Mouse (Mus musculus): ENCODE measurements around the gene Prdm13.

Gene Prdm13

DNA sequence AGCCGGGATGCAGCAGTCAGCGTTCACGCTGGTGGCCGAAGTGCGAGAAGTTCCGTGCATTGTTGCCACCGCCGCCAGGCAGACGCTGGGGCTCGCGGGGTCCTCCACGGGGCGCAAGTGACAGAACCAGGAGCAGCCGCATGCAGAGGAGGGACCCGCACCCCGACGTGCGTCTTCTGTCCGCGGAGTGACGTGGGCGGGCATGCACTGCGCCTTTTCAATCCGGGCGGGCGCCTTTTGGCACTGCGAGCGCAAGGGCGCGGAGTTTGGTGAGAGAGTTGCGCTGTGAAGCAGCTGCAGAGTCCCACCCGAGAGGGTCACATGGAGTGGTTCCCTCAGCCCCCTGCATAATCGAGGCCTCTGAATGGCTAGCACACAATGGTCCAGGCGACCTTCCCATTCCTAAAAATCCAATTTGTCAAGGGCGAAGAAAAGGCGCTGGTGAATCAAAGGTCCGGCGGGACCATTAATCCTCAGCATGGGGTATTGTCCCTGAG lies at the start of gene Prdm13:
Gene Prdm13, minus strand, starts transcription at position 369 of the 497 bp plus-strand sequence.
- DNase-seq: no peak

DNA sequence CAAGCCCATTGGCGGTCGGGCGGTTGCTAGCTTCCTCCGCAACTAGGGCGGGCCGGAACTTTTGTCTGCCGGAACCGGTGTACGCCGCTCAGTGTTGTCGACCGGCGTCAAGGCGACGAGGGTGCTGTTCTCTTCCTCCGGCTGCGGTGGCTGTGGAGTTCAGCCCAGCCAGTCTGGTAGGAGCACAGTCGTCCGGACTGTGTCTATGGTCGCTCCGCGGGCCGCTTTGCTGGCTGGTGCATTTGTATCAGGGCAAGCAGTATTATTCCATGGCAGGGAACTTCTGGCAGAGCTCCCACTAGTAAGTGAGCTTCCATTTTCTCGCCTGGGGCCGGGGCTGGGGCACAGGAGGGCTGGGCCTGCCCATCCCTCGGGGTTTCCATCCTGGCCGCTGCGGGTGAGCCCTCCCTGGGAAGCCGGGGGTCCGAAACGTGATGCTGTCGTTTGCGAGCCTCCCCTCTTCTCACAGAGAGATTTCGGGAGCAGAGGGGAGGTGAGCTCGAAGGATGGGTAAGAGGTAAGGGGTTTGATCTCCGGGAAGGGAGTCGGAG lies 41.9 kb upstream of the Prdm13 start, which contains the start of gene Ccnc:
Gene Ccnc, plus strand, starts transcription at position 87 of the 551 bp plus-strand sequence.
- peak; percentile 96 for DNase-seq

DNA sequence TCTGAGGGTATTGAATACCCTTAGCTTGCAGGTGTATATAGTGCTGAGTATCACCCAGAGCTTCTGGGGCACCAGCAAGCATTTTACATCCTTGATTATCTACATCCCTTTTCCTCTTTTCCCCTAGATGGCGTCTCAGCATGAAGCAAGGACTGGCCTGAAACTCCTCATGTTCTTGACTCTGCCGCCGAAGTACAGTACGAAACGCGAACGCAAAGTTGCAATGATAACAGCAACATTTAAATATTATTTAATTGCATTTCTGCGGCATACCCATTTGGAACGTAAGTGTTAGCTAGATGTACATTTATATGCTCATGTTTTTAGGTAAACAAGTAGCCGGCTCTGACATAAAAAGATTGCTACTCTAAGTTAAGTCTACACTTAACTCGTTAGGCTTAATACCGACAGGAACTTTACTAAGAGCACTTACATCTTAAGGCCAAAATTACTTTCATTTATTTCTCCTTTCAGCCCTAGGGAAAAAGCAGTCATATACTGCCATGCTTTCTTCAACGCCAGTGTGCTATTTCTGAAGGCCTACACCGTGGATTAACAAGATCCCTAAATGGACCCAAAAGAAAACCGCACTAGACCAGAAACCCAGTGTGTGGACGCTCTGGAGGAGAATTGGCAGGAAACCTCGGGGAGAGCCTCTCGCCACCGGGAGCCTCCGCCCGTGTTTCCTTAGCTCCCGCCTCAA lies 41.3 kb upstream of the Prdm13 start:
- DNase-seq: peak; percentile 54

DNA sequence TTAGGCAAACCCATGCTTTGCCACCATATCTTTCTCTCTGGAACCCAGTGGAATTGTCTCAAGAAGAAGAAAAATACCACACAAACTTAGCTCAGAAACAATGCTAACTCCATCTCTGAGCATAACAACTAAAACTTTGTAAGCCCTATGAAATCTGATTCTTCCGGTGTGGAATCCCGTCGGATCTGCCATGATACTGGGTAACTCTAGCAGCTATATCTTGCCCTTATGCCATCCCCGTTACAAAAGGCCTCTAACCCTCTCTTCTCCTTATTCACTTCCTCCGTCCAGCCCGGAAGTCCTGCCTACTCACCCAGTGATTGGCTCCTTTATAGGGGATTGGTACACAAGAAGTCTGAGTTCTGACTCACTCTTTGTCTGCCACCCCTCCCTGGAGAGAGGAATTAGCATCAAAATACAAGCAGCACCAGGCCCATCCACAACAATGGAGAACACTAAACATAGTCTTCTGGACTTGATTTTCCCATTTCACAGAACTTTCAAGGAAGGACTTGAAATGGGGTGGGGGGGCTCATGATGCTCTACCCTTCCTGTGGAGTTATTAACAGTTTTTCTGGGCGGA lies 37.1 kb upstream of the Prdm13 start:
- no peak for DNase-seq

DNA sequence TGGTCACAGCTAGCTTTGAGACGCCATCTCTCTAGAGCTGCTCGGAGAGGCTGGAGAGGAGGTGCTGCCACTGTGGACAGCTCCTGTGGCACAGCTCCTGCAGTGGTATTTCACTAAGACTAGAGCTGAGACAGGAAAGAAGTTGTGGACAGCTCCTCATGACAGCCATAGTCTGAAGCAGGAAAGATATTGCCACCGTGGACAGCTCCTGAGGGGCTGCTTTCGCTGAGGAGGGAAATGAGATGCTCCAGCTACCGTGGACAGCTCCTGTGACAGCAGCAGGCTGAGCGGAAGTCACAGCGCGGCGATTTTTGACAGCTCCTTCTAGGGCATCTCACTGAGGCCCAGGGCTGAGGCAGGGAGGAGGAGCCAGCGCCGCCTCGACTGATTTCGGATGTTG lies 26.4 kb upstream of the Prdm13 start:
- DNase-seq: peak; percentile 77

DNA sequence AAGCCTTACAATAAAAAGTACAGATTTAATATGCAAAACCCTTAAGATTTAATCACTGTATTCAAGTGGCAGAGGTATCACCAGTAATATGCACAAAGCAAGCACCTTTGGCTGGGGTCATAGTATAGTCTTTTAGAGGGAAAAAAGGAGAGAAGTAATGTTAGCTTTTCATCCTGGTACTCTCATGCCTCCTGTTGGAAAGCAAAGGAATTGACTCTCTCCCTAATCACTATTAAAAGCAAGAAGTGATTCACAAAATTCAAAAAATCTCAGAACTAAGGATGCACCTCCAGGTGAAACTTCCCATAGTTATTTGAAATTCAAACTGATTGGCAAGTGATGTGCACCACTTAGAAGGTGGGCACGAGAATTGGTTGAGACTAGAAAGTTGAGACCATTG lies 19.3 kb upstream of the Prdm13 start:
- DNase-seq: no peak

DNA sequence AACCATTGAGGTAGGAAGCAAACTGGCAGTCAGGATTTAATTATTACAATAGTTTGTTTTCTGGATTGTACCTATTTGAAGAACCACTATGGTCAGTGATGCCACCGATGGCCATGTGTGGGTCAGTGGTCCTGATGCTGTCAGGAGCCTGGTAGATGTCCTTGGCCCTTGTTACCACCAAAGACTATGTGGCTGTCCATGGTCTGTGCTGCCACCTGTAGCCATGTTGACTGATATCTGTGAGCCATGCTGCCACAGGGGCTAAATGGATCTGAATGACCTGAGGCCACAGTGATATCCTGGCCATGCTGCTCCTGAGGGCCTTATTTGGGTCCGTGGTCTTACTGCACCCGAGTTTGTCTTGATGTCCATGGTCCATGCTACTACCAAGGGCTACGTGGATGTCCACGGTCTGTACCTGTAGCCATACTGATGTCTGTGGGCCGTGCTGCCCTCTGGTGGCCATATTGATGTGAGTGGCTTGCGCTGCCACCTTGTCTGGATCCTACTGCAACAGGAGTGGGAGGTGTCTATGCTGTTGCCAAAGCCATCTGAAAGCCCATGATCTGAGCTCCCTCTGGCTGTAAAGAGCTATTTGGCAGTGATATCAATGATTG lies 10.0 kb upstream of the Prdm13 start:
- peak; percentile 60 for DNase-seq

DNA sequence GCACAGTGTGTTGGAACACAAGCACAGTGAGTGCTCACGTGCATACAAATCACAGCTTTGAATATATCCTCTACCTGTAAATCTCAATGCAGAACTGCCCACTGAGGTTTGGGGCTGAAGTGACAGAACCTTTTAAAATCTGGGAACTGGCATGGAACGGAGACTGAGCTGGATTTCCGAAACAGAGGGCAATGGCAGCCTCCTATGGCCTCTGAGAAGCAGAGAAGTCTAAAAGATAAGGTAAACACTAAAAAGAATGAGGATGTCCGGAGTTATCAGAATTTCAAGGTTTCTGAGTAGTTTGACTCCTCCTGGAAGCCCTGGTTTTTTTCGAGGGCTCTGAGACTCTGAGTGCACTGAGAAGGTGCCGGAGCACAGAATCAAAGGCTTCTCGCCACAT lies 4.5 kb upstream of the Prdm13 start:
- DNase-seq: no peak

DNA sequence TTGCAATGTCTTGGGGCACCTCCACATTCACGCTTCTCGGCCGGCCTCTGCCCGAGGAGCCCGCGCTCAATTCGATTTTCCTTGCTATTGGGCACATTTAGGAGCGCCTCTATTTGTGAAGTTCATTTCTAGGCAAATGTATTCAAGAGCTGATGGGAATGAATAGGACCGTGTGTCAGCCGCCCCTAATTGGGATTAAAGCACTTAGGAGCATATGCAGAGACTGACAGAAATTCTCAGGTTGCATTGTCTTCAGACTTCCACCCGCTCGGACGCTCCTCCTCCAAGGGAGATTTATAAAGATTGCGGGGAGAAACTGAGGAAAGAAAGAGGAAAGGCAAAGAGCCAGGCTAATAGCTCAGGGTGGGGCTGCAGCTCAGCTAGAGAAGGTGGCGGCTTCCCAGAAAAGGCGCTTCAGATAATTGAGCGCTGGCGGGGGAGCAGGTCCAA lies 3.8 kb upstream of the Prdm13 start:
- no peak for DNase-seq

DNA sequence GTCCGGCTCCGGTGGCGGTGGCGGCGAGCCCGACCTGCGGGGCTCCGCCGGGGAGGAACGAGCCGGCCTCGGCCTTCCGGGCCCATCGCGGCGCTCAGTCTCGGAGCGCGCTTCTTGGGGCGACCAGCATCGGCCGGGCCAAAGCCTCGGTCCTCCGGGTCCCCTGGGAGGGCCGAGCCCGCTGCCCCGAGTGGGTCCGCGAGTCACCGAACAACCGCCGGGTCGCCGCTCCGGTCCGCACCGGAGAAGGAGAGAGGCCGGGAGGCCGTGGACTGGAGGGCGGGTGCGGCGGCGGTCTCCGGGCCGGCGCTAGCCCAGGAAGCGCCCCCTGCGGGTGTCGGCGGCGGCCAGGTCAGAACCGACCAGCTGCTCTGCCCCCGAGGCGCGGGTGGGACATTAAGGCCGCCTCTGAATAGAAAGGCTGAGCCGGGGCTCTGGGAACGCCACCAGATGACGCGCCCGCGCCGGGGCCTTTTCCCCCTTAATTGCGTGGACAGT lies 3.0 kb upstream of the Prdm13 start:
- peak; percentile 18 for DNase-seq

DNA sequence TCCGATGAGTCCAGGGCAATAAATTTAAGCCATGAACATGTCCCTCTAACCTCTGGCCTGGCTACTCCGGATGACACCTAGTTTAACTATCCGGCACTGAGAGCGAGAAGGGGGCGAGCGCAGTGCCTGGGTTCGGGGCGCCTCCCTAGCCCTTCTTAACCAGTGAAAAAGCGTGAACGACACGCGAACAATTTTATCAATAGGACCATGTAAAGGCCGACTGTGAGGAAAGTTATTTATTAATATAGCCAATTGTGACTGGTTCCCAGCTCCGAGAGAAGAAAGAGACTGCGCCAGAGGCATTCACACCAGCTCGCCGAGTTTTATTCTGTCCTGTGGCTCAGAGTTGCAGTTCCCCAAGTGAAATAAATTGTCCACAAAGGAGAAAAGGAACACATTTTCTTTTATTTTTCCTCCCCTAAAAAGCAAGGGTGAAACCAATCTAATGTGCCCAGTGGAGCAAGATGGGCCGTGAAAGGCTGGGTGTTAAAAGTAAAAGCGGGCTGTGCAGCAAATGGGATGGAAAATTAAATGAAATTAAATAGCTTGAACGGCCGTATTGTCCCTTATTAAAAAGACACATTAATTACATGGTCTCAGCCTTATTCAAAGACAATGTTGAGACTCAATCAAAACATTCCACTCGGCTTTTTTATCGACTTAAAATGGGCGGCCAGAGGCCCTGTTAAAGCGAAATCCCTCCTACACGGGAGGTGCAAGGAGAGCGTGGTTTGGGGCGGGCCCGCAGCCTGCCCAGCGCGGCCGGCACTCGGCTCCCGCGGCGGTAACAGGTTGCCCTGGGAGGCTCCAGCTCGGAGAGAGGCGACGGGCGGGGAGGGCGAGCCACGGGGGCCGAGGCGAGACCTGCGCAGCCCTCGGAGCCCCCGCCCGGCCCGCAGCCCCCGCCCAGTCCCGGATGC lies 2.3 kb upstream of the Prdm13 start:
- DNase-seq: no peak

DNA sequence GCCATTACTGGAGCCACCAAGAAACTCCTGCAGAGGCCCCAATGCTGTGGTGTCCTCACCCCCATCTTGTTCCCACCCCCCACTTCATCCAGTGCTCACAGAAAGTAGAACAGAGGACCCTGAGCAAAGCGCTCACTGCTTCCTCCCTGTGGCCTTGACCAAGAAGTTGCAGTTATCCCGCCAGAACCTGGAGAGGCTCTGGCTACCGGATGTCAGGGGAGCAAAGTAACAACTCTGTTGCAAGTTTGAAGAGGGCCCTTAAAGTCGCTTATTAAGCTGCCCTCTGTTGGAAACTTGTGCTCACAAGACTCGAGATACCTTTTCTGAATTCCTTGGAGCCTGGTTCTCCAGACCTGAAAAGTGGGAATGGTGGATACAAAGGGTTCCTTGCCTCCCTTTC lies 1.2 kb upstream of the Prdm13 start:
- no peak for DNase-seq

DNA sequence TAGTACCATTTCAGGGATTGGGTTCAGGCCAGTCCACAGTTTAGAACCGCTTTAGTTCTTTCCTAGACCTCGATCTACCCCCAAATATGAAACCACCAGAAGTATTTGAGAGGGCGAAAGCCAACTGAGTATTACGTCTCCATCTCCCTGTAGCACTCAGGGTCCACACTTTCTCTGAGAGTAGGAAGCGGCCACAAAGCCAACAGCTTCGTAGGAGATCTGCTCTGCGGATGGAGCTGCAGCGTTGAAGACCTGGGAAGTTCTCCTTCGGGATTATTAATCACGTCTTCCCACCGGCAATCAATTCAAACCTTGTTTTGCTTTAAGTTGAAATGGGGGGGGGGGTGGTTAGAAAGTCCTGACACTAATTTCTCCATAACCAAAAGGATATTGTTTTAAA lies 653 bp upstream of the Prdm13 start:
- no peak for DNase-seq

DNA sequence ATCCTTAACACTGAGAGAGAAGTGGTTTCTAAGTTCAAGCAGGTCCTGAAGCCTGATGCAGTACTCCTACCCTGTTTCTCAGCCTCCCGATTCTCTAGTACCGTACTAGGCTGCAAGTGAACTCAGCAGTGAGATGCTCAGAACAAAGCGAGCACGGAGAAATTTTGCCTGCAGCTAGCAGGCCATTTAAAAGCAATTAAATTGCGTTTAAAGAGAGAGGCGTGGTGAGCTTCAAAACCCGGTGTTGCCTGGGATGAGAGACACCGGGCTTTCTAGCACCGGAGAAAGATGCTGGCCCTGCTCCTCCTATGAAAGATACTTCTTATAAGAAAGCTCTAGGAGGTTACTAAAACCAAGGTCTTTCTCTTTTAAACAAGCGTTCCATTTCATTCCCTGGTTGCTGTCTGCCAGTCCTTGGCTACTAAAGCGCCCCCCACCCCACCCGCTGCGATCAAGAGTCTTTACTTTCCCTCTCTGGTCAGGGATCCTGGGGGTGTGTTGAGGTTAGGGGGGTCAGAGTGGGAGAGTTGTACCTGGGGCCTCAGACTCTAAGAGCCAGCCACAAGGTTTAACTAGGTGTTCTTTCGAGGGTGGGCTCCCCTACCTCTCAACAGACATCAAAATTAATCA lies 1.3 kb downstream of the Prdm13 start:
- DNase-seq: no peak

DNA sequence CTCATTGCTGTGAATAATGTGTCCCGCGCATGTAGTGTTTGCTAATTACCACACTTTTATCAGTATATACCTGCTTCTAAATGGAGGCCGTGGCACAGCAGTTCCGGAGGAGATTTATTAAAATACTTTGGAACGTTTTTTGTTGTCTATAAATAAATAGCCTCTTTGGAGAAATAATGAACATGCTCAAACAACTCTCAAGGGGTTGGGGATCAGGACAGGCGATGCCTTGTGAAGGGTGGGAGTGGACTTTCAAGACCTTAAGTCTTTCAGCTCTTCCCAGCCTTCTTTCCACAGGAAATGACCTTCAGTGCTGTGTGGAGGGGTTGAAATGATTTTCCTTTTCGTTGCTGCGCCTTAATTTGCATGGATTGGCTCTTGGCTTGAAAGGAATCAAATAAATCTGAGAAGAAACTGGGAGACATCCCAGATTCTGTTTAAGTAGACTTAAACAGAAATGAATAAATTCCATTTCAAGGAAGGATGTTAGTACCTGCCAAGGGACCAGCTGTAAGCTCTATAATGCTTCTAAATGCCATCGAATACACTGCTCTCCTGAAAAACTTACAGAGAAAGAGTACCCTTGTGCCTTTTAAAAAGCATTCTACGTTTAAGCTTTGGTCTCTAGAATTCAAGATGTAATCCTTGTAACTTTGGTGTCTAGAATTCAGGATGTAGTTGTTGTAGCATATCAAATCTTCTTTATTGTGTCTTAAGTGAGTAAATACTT lies 3.2 kb downstream of the Prdm13 start:
- no peak for DNase-seq

DNA sequence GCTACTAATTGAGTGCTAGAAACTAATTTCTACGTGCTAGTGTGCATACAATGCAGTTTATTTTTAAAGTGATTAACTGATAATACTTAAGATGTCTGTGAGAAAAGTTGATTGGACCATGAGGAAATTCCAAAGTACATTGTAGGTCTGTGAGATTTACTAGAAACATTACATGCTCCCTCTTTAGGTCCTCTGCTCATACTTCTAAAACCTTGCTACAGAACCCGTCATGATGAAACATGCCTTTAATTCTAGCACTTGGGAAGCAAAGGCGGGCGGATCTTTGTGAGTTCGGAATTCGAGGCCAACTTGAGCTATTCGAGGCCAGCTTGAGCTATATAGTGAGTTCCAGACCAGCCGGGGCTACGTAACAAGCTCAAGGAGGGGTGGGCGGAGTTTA lies 4.8 kb downstream of the Prdm13 start:
- no peak for DNase-seq

DNA sequence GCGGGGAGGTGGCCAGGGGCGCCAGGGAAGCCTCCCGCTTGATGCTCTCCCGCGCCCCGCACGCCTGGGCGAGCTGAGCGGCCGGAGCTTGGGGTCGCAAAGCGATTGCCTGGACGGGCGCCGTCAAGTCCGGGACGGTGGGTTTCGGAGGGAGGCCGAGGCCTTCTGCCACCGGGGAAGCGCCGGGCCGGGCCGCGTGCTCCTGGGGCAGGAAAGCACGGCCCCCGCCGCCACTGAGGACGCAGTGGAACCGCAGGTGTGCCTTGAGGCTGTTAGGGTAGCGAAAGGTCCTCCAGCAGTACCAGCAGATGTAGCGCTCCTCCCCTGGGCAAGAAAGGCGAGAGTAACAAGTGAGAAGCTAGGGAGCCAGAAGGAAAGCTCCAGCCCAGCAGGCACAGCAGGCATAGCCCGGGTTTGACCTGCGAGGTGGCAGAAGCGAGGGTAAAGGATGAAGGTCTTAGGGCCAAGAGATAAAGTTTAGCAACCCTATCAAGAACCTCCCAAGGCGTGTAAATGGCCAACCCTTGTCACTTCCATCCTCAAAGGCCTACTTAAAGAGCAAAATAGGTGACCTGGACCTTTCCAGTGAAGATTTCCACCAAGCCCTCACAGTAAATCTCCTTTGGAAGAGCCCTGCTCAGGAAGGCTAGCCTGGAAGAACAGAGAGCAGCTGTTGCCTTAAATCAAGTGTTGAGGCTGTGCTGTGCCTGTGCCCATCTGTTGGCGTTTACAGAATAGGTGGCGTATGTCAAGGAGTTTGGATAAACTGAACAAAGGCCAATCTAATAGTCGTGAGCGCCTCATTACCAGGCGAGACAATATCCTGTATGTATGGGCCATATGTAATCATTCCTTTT lies 5.9 kb downstream of the Prdm13 start:
- DNase-seq: no peak

DNA sequence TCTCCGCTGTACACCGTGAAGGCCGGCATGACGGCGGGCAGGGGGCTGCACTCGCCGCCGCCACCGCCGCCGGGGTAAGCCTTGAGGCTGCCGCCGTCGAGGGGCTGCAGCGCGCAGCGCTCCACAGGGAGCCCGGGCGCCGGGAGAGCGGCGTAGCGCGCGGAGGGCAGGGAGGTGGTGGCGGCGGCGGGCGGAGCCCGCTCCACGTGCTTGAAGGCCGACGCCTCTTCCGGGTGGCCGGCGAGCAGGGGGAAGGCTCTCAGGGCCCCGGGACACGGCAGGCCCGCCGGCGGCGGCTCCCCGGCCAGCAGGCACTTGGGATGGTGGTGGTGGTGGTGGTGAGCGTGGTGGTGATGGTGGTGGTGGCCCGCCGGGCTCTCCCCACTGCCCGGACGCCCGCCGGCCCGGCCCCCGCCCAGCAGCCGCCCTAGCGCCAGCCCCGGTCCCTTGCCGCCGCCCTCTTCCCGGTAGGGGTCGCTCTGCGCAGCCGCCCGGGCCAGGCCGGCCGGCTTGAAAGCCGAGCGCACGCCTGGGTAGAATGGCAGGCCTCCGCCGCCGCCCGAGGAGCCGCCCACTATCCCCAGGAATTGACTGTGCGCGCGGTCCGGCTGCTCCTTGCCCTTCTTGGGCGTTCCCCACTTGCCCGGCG lies 6.7 kb downstream of the Prdm13 start:
- peak; percentile 34 for DNase-seq

DNA sequence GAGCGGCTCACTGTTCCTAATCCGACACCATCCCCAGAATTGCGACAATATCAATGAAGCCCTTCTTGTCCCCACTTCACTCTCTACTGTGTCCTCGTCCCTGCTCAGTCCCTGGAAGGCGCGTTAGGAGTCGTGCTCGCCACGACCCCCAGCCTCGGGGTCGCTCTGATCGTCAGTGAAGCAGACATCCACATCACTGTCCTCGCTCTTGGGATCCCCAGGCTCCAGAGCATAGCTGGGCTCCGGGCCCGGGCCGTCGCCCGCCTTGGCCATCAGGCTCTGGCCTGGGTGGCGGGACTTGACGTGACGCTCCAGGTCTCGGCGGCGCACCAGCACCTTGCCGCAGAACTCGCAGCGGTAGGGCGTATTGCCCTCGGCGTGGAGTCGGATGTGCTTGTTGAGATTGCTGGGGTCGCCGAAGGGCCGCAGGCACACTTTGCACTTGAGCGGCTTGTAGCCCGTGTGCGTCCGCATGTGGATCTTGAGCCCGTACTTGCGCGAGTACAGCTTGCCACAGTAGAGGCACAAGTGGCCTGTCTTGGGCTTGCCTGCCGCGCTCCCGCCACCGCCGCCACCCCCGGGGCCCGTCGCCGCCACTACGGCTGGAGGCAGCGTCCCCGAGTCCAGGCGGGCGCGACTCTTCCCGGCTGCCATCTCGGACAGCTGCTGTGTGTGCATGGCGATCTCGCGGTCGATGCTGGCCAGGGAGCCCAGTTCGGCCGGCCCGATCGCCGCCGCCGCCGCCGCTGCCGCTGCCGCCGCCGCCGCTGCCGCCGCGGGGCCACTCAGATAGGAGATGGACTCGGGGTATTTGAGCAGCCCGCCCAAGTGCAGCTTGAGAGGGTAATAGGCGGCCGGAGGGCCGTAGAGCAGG lies 7.4 kb downstream of the Prdm13 start:
- no peak for DNase-seq

All from liver (tissue).